ENCODE assay signal across 13 mouse cellular contexts in the genomic region with DNA sequence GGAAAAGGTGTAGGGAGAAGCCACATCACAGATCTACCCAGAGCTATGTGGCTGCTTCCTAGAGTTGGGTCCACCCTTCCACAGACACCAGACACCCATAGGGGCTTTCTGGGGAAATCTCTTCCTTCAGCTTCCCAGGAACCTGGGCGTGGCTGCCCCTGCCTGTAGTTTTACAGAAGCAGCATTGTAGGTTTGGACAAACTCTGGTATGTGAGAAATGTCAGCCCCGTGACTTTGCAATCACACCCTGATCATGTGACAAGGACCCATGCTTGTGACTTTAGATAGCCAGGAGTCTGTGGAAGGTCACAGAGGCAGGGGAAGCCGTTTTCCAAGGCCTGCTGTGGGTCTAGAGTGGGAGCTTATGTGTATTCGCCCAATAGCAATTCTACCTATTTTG. TPM values are rescaled to one million over a fixed set of nuclear protein-coding genes. Genes with fewer than 3 reads are reported as not detected.
DNase-seq lines count a peak whose midpoint lies in the region; ATAC-seq and TF ChIP-seq lines count a peak whose summit lies in the region.
"Had no signal": no experiment of that assay in that cellular context is flagged by ENCODE, and none has a peak within 500 bp of the region (broad histone marks: within the 10 kb centered on the region; RNA-seq: fewer than 3 reads in every experiment).

No protein-coding gene starts in this region.

- no peak for DNase-seq in embryonic facial prominence, embryonic 10.5 days (ENCODE audit: low spot score)
- no peak for DNase-seq in liver, embryonic 13.5 days
- no peak for DNase-seq in liver, postnatal 0 days
- peak; percentile 63 to 71 for DNase-seq in lung, adult 18-20 months
- DNase-seq in natural killer cell, adult 2 months (ENCODE audit: low spot score in 2 of 2), result no peak
- DNase-seq: spleen, adult 18-20 months; thymus, adult 2 months had no signal

- H3K9ac ChIP-seq in embryonic facial prominence, embryonic 12.5 days, result 0 out of 2 replicates have a peak overlapping the region, but pooled peaks have one; percentile 15
- no peak overlapping the region for H3K9ac ChIP-seq in liver, embryonic 13.5 days
- H3K9ac ChIP-seq in liver, postnatal 0 days (replicated peaks), result no peak overlapping the region
- H3K9ac ChIP-seq: forebrain, embryonic 12.5 days; liver, embryonic 15.5 days had no signal

- no peaks in the 10 kb centered on the region for H3K36me3 ChIP-seq in embryonic facial prominence, embryonic 12.5 days
- no peaks in the 10 kb centered on the region for H3K36me3 ChIP-seq in embryonic facial prominence, embryonic 10.5 days (replicated peaks)
- no peaks in the 10 kb centered on the region for H3K36me3 ChIP-seq in liver, embryonic 13.5 days
- H3K36me3 ChIP-seq in liver, postnatal 0 days (replicated peaks; ENCODE audit: insufficient read depth, low read length), result 0 out of 2 replicates have a peak, but pooled peaks cover 2% of the 10 kb centered on the region
- H3K36me3 ChIP-seq: forebrain, embryonic 12.5 days had no signal

- H3K4me1 ChIP-seq in embryonic facial prominence, embryonic 12.5 days, result no peaks in the 10 kb centered on the region; the same call in 1 of the 2 replicates
- peaks cover 13% of the 10 kb centered on the region for H3K4me1 ChIP-seq in embryonic facial prominence, embryonic 10.5 days
- H3K4me1 ChIP-seq in liver, embryonic 13.5 days (replicated peaks), result peaks cover 59% of the 10 kb centered on the region
- peaks cover 24% of the 10 kb centered on the region for H3K4me1 ChIP-seq in liver, postnatal 0 days (ENCODE audit: insufficient read depth)

- peaks cover 9% of the 10 kb centered on the region; the same call in 1 of the 2 replicates for H3K27me3 ChIP-seq in embryonic facial prominence, embryonic 12.5 days
- peaks cover 26% of the 10 kb centered on the region for H3K27me3 ChIP-seq in embryonic facial prominence, embryonic 10.5 days (replicated peaks; ENCODE audit: low read depth, poor library complexity, severe bottlenecking)
- H3K27me3 ChIP-seq in liver, embryonic 13.5 days, result no peaks in the 10 kb centered on the region
- H3K27me3 ChIP-seq in liver, postnatal 0 days (ENCODE audit: insufficient read depth, low read length), result no peaks in the 10 kb centered on the region
- H3K27me3 ChIP-seq: liver, embryonic 15.5 days had no signal

- no peak overlapping the region for H3K4me3 ChIP-seq in embryonic facial prominence, embryonic 12.5 days
- no peak overlapping the region for H3K4me3 ChIP-seq in embryonic facial prominence, embryonic 10.5 days
- no peak overlapping the region for H3K4me3 ChIP-seq in liver, embryonic 13.5 days (replicated peaks)
- no peak overlapping the region for H3K4me3 ChIP-seq in liver, postnatal 0 days (ENCODE audit: low read depth, low read length)
- H3K4me3 ChIP-seq: forebrain, embryonic 12.5 days; liver, embryonic 15.5 days had no signal

- ATAC-seq in embryonic facial prominence, embryonic 12.5 days (ENCODE audit: insufficient number of reproducible peaks, insufficient read depth, low FRiP score, low TSS enrichment), result no peak
- no peak for ATAC-seq in liver, embryonic 13.5 days (ENCODE audit: low read depth)
- ATAC-seq in liver, postnatal 0 days, result no peak
- ATAC-seq in megakaryocyte progenitor cell, adult 5-6 weeks (replicated peaks; ENCODE audit: poor library complexity), result no peak
- no peak for ATAC-seq in erythroid progenitor cell, adult 5-6 weeks (replicated peaks; ENCODE audit: low FRiP score, poor library complexity, severe bottlenecking)

- H3K9me3 ChIP-seq in embryonic facial prominence, embryonic 12.5 days, result no peaks in the 10 kb centered on the region
- H3K9me3 ChIP-seq in embryonic facial prominence, embryonic 10.5 days, result no peaks in the 10 kb centered on the region
- no peaks in the 10 kb centered on the region for H3K9me3 ChIP-seq in liver, embryonic 13.5 days (replicated peaks)
- no peaks in the 10 kb centered on the region for H3K9me3 ChIP-seq in liver, postnatal 0 days (ENCODE audit: low read length)
- H3K9me3 ChIP-seq: forebrain, embryonic 12.5 days; liver, embryonic 15.5 days had no signal

- H3K4me2 ChIP-seq in embryonic facial prominence, embryonic 12.5 days (replicated peaks), result no peak overlapping the region
- H3K4me2 ChIP-seq in liver, embryonic 13.5 days, result no peak overlapping the region
- no peak overlapping the region for H3K4me2 ChIP-seq in liver, postnatal 0 days (ENCODE audit: low read depth, low read length)
- H3K4me2 ChIP-seq: forebrain, embryonic 12.5 days; liver, embryonic 15.5 days had no signal

- no peak for TF ChIP-seq CTCF in liver, postnatal 0 days (IDR thresholded peaks at IDR 0.05; ENCODE audit: low read depth)

- TF ChIP-seq EP300 in liver, postnatal 0 days (IDR thresholded peaks at IDR 0.05; ENCODE audit: low read depth), result no peak

- 48% methylated on average over 4 of the region's 4 CpGs for WGBS in embryonic facial prominence, embryonic 12.5 days
- 59% methylated on average over 4 of the region's 4 CpGs for WGBS in embryonic facial prominence, embryonic 10.5 days
- WGBS in liver, embryonic 13.5 days (ENCODE audit: insufficient replicate concordance), result 42% methylated on average over 4 of the region's 4 CpGs
- WGBS in liver, postnatal 0 days (ENCODE audit: insufficient replicate concordance), result 56% methylated on average over 4 of the region's 4 CpGs

- H3K27ac ChIP-seq in embryonic facial prominence, embryonic 12.5 days, result no peak overlapping the region
- no peak overlapping the region for H3K27ac ChIP-seq in embryonic facial prominence, embryonic 10.5 days (replicated peaks)
- H3K27ac ChIP-seq in liver, embryonic 13.5 days, result peak overlapping the region; percentile 11; the same call in 1 of the 2 replicates
- no peak overlapping the region for H3K27ac ChIP-seq in liver, postnatal 0 days (ENCODE audit: low read depth)
- H3K27ac ChIP-seq: forebrain, embryonic 12.5 days; kidney, postnatal 0 days; liver, embryonic 15.5 days had no signal

RNA-seq across cellular contexts. Expression of gene Mybpc3, which starts 5.5 kb away (rescaled TPM):
- polyA plus RNA-seq in embryonic facial prominence, embryonic 12.5 days (2016; fragmentation: Nextera tagmentation; extraction: Ambion mirVana), result 0.09 and 0.31 TPM in 2 replicates
- polyA plus RNA-seq in embryonic facial prominence, embryonic 10.5 days (2016; fragmentation: Nextera tagmentation; extraction: Ambion mirVana), result 0.07 and 0.82 TPM in 2 replicates
- polyA plus RNA-seq in liver, embryonic 13.5 days (2015; fragmentation: Nextera tagmentation; extraction: Ambion mirVana), result 0.14 and 0.95 TPM in 2 replicates
- 0.04 TPM in 2 replicates for polyA plus RNA-seq in liver, postnatal 0 days (2015; fragmentation: Nextera tagmentation; extraction: Ambion mirVana)
- total RNA-seq in megakaryocyte progenitor cell, adult 5-6 weeks (2015), result 0.17 TPM in 1 of 2 replicates, not detected in the other
- 0.20 TPM in 1 of 2 replicates, not detected in the other for total RNA-seq in megakaryocyte progenitor cell, adult 5-6 weeks (2017)
- total RNA-seq in erythroid progenitor cell, adult 5-6 weeks (2015; ENCODE audit: low replicate concordance), result not detected in 2 replicates
- not detected in 2 replicates for total RNA-seq in erythroid progenitor cell, adult 5-6 weeks (2017; ENCODE audit: low replicate concordance)

RNA-seq across cellular contexts. Expression of gene Spi1, which starts 30.3 kb away (rescaled TPM):
- polyA plus RNA-seq in embryonic facial prominence, embryonic 12.5 days (2016; fragmentation: Nextera tagmentation; extraction: Ambion mirVana), result 4.0 and 4.9 TPM in 2 replicates
- 2.3 and 2.8 TPM in 2 replicates for polyA plus RNA-seq in embryonic facial prominence, embryonic 10.5 days (2016; fragmentation: Nextera tagmentation; extraction: Ambion mirVana)
- polyA plus RNA-seq in liver, embryonic 13.5 days (2015; fragmentation: Nextera tagmentation; extraction: Ambion mirVana), result 14.1 and 15.1 TPM in 2 replicates
- 31.7 and 35.5 TPM in 2 replicates for polyA plus RNA-seq in liver, postnatal 0 days (2015; fragmentation: Nextera tagmentation; extraction: Ambion mirVana)
- total RNA-seq in megakaryocyte progenitor cell, adult 5-6 weeks (2015), result 182 and 235 TPM in 2 replicates
- total RNA-seq in megakaryocyte progenitor cell, adult 5-6 weeks (2017), result 82.5 and 97.3 TPM in 2 replicates
- total RNA-seq in erythroid progenitor cell, adult 5-6 weeks (2015; ENCODE audit: low replicate concordance), result 37.8 and 54.1 TPM in 2 replicates
- total RNA-seq in erythroid progenitor cell, adult 5-6 weeks (2017; ENCODE audit: low replicate concordance), result 21.9 and 31.9 TPM in 2 replicates

RNA-seq across cellular contexts. Expression of gene Slc39a13, which starts 42.3 kb away (rescaled TPM):
- 41.9 and 44.9 TPM in 2 replicates for polyA plus RNA-seq in embryonic facial prominence, embryonic 12.5 days (2016; fragmentation: Nextera tagmentation; extraction: Ambion mirVana)
- 20.3 and 24.2 TPM in 2 replicates for polyA plus RNA-seq in embryonic facial prominence, embryonic 10.5 days (2016; fragmentation: Nextera tagmentation; extraction: Ambion mirVana)
- polyA plus RNA-seq in liver, embryonic 13.5 days (2015; fragmentation: Nextera tagmentation; extraction: Ambion mirVana), result 10.6 and 10.9 TPM in 2 replicates
- 7.2 TPM in 2 replicates for polyA plus RNA-seq in liver, postnatal 0 days (2015; fragmentation: Nextera tagmentation; extraction: Ambion mirVana)
- total RNA-seq in megakaryocyte progenitor cell, adult 5-6 weeks (2015), result 9.2 and 14.8 TPM in 2 replicates
- 7.0 and 8.9 TPM in 2 replicates for total RNA-seq in megakaryocyte progenitor cell, adult 5-6 weeks (2017)
- total RNA-seq in erythroid progenitor cell, adult 5-6 weeks (2015; ENCODE audit: low replicate concordance), result 3.8 and 11.2 TPM in 2 replicates
- 0.26 and 0.83 TPM in 2 replicates for total RNA-seq in erythroid progenitor cell, adult 5-6 weeks (2017; ENCODE audit: low replicate concordance)

RNA-seq across cellular contexts. Expression of gene Psmc3, which starts 58.7 kb away (rescaled TPM):
- 307 and 326 TPM in 2 replicates for polyA plus RNA-seq in embryonic facial prominence, embryonic 12.5 days (2016; fragmentation: Nextera tagmentation; extraction: Ambion mirVana)
- 371 and 378 TPM in 2 replicates for polyA plus RNA-seq in embryonic facial prominence, embryonic 10.5 days (2016; fragmentation: Nextera tagmentation; extraction: Ambion mirVana)
- polyA plus RNA-seq in liver, embryonic 13.5 days (2015; fragmentation: Nextera tagmentation; extraction: Ambion mirVana), result 188 and 213 TPM in 2 replicates
- polyA plus RNA-seq in liver, postnatal 0 days (2015; fragmentation: Nextera tagmentation; extraction: Ambion mirVana), result 109 and 112 TPM in 2 replicates
- total RNA-seq in megakaryocyte progenitor cell, adult 5-6 weeks (2015), result 102 and 103 TPM in 2 replicates
- total RNA-seq in megakaryocyte progenitor cell, adult 5-6 weeks (2017), result 310 and 320 TPM in 2 replicates
- 56.2 and 85.4 TPM in 2 replicates for total RNA-seq in erythroid progenitor cell, adult 5-6 weeks (2015; ENCODE audit: low replicate concordance)
- total RNA-seq in erythroid progenitor cell, adult 5-6 weeks (2017; ENCODE audit: low replicate concordance), result 101 and 248 TPM in 2 replicates

Comparison
In these comparisons a context has a peak if more than half of its experiments do, and no peak if none do; other contexts are left out.
1. DNase-seq: peak in lung, adult 18-20 months (2 of 2); none in embryonic facial prominence, embryonic 10.5 days (single experiment), liver, embryonic 13.5 days (single experiment), liver, postnatal 0 days (single experiment) and natural killer cell, adult 2 months (0 of 2).